Mouse (Mus musculus) lung, adult 18-20 months (tissue): ENCODE results near the gene Sun1.

Source experiments
- DNase-seq, 2 experiments: peaks; one replicate each; pipeline ENCODE4 v3.0.0; 2022; ENCODE audit warnings: mixed read lengths in 2 of 2

Sun1 gene

DNA sequence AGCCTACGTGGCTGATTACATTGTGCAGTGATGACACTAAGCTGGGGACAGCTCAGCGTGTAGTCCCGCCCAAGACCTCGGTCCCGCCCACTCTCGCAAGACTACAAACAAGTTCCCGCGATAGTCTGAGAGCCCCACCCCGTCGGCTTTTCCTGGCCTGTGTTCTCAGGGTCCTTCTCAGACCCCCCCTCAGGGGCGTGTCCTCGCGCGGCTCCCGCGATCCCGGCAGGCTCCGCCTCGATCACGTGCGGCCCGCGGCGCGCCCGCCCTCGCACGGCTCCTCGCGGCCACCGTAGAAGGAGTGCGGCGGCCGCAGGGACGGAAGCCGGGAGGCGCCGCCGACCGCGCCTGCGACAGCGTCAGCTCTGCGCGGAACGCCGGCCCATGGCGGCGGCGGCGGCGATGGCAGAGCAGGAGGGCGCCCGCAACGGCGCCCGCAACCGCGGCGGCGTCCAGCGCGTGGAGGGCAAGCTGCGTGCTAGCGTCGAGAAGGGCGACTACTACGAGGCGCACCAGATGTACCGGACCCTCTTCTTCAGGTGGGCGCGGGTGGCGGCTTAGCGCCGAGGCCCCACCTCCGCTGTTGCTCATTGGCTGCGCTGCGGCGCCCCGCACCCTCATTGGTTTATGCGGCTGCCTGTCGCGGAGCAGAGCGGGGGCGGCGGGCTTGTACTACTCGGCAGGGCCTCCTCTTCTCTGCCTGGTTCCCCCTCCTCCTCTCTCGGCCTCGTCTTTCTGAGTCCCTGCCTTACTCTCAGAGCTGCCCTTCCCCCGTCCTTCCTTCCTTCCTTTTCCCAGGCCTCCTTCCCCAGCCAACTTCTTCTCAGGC, 51.9 kb downstream of the Sun1 start, which contains the start of gene Get4:
TSS of gene Get4 (plus strand) at position 244 of the 829 bp plus-strand sequence.
- DNase-seq = peak; percentile 99

DNA sequence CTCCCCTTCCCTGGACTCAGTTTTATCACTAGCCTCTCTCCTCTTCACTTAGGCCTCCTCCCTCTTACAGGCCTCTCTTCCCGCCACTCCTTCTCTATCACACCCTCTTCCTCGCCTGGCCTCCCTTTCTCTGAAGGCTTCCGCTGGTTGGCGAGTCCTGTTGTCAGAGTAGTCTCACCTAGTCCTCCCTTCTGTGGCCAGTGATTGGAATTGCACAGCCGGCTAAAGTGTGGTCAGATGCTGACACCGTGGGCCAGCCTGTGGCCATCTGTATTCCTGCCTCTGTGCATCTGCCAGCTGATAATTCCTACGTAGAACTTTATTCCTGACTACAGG, 52.4 kb downstream of the Sun1 start:
- no peak for DNase-seq

DNA sequence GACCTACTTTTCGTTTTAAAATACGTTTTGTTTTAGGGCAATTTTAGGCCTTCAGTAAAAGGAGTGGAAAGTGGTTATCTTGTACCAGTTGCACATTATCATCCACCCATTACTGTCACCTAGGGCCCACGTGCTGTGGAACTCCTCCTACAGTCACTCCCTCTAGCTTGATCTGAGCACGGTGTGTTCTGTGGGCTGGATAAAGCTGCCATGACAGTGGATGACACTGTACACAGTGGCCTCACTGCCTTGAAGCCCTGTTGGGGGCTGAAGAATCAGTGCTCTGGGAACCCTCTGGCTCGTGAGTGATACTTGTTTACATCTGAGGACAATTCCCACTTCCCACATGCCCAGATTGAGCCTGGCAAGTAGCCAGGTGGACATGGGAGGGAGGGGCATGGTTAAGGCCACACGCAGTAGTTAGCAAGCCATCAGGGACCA, 52.9 kb downstream of the Sun1 start:
- peak; percentile 38 to 70 for DNase-seq

DNA sequence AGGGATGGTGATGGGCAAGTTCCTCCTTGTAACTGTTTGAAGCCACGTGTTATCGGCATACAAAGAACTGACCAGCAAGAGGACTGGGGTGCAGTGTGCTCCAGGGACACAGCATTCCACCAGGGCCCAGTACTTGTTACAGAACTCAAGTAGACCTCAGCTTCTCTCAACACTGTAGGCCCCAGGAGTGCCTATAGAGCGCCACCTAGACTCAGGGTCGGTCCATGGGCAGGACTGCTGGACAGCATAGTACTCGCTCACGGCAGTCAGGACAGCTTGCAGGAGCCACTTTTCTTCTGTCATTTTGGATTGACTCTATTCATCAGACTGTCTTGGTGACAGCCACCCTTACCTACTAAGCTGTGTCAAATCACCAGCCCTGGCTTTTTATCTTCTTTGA, 54.5 kb downstream of the Sun1 start:
- DNase-seq = no peak

DNA sequence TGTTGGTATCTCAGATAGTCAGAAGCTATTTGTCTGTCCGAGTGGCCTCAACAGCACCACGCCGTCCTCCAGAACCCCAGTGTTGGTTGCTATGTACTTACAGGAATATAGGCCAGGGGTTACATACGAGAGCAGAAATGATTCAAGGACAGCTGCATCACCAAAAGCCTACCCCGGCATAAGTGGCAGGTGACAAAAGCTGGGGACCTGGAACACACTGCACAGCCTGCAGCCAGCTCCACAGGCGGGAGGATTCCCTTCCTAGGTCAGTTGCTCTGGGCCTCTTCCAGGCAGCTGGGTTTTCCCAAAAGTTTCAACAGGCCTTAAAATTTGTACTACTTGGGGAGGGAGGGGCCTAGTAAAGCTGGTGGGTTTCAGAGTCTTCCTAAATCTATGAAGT, 55.3 kb downstream of the Sun1 start:
- DNase-seq = no peak

DNA sequence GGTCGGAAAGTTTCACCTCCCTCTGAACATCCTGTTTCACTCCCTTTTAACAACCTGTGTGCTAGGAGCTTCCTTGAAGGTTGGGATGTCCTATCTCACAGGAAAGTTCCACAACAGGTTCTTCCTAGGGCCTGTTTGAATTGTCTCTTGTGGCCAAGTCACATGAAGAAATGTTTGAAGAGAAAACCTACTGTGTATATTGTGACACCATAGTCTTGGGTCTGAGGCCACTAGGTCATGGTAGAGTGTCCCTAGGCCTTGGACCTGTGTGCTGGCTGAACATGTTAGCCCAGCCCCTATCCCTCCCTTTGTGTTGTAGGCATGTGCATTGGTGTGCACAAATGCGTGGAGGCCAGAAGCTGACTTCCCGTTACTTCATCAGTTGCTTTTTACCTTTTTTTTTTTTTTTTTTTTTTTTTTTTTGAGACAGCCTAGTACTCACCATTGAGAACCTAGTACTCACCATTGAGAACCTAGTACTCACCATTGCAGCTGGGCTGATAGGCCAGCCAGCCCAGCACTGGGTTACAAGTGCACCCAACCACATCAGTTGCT, 55.9 kb downstream of the Sun1 start:
- no peak for DNase-seq

DNA sequence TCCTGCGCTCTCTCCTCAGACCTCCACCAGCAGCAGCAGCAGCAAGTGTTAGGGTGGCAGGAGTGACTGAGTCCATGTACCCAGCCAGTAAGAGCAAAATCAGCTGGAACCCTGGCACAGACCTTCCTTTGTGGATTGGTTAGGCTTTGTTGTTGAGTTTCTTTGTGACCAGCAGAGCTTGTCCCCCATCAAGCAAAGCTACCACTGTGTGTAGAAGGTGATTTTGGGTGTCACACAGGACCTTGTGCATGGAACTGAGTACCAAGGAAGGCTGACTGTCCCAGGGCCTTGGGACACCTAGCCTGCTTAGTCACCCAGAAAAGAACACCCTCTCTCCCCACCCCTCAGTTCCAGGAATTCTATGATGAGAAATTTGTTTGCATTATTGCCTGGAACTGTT, 56.8 kb downstream of the Sun1 start:
- DNase-seq = no peak

DNA sequence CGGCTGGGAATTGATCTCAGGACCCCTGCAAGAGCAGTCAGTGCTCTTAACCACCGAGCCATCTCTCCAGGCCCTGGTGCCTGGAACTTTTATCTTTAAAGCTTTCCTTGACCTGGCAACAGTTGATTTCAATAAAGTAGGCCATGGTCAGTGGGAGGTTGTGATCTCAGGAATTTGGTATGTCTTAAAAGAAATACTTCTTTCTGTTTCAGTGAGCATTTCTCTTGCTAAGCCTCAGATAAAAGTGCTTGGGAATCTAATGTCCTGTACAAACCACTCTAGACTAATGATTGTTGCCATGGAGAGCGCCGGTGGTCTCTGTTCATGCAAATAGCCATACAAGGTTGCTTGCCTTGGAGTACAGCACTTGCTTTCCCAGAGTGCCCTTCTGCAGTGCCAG, 57.4 kb downstream of the Sun1 start:
- no peak for DNase-seq

DNA sequence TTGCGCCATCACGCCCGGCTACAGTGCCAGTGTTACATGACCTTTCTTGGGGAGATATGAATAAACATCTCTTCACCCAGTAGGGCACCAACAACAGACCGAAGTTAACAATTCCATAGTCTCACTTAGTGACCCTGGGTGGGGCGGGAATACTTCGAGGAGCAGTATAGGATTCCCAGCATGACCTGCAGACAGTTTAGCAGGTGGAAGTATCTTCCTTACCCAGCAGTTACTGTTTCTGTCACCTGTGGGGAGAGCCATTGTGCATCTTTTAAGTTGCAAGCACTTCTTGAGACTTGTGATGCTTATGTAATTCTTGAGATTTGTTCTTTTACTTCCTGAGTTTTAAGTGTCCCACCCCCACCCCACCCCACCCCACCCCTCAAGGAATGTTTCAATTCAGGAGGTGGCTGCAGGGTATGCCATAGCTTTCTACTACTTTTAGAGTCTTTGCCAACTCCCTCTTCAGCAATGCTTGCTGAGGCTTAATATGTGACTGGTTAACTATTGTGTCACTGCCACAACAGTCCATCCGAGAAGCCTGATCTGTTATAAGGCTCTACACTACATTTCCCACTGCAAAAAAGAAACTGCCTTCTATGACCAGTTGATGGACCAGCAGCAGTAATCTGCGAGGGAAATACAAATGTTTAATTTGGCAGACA, 58.1 kb downstream of the Sun1 start:
- no peak for DNase-seq

DNA sequence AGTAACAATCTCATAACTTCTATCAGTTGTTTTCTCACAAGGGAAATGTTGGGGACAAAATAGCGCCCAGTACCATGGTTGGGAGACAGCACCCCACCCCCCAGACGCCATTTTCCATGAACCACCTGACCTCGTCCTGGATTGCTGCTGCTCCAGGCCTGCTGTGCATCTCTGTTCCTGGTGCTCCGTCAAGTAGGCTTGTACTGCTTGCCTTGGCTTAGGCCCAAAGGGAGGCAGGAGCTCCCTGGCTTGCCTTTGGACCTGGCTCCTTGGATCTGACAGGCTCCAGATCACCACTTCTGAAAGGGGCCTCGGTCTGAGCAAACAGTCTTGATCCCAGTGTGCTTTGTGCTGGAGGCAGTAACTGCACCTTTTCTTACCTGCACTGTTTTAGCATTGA, 59.4 kb downstream of the Sun1 start:
- DNase-seq = peak; percentile 64 to 80

DNA sequence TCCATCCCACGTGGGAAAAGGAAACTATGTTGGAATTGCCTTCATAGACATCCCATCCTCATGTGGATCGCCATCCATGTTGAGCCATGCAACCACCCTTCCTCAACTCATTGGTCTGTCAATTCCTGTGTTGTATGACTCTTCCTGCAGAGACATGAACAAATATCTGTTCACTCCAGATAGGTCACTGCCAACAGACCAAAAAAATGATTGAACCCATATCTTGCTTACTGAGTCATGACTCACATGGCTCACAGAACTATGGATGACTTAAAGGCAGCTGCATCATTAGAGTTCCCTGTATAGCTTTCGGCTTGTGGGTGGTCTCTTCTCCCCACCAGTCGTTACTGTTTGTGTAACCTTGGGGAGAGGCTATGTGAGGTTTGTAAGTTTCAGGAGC, 61.0 kb downstream of the Sun1 start:
- no peak for DNase-seq

DNA sequence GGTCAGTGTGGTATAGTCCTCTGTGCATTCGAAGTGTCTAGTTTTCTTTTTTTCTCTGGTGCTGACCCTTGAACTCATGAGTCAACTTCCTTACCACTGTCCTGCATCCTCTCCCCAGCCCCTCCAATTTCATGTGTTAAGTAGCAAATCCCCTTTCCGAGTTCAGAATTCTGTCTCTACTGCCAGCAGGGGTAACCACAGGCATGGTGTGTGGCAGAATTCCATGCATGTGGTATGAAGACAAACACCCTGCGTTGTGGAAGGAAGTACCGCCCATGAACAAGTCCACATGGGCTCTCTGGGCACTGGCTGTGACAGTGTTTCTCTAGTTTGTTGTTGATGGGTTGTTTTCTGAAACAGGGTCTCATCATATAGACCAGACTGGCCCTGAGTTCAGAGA, 67.2 kb downstream of the Sun1 start:
- DNase-seq = no peak

DNA sequence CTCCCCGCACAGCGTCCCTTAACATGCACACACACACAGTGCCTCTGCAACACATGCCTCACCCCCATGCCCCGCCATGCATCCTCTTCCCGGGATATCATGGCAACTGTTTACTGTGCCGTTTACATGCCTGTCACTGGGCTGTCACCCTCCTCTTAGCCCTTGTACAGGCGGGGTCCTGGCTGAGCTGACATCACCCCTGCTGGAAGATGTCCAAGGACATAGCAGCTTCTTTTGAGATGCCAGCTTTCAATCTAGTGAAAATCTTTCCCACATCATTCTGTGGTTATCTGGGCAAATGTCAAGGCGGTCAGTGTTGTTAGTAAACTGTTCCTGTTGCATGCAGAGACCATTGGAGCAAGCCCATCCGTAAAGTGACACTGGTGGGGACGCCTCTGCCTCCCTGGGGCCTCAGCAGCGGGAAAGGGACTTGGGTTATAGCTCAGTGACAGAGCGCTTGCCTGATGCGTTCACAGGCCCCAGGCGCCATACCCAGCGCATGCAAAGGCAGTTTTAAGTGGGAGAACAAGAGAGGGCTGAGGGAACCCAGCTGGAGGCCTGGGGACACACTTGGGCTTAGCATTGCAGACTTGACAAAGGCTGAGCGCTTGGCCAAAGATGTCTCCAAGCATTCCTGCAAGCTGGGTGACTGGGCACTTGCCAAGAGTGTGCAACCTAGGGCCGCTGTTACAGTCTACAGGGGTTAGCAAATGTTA, 70.5 kb downstream of the Sun1 start:
- peak; percentile 42 to 55 for DNase-seq

DNA sequence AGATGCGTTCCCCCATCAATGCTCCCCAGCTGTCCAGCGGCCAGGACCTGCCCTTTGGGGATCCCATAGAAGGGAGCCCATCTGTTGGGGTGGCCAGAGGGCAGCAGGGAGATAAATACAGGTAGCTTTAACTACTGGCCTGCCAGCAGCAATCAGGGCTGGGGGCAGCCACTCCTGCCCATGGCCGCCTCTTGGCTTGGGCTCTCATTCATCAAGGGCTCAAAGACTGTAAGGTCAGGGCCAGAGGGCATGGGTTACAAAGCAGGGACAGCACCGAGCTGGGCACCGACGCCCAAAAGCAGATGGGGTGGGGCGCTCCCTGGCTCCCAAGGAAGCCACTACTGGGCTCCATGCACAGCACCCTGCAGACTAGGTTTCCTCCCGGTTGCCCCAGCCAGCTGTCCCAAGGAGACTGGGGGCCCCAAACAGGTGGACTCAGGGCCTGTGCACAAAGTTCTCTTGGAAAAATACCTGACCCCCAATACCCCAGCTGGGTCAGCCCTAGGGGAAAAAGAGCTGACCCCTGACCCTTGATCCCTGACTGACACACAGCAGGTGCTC, 71.6 kb downstream of the Sun1 start:
- no peak for DNase-seq

DNA sequence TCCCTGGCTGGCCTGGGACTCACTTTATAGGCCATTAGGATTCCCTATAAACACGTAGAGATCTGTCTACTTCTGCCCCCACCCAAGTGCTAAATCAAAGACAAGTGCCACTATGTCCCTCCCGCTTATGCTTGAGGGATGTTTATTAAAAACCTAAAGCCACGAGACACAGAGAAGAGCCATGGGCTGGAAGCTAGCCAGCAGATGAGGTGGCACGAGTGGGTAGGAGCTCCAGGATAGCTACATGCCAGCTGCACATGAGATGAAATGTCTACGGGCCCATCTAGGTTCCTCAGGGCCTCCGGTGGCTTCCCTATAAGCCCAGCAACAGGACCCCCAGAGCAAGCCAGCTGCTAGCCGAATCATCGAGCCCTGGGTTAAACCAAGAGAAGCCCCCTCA, 76.8 kb downstream of the Sun1 start:
- no peak for DNase-seq

DNA sequence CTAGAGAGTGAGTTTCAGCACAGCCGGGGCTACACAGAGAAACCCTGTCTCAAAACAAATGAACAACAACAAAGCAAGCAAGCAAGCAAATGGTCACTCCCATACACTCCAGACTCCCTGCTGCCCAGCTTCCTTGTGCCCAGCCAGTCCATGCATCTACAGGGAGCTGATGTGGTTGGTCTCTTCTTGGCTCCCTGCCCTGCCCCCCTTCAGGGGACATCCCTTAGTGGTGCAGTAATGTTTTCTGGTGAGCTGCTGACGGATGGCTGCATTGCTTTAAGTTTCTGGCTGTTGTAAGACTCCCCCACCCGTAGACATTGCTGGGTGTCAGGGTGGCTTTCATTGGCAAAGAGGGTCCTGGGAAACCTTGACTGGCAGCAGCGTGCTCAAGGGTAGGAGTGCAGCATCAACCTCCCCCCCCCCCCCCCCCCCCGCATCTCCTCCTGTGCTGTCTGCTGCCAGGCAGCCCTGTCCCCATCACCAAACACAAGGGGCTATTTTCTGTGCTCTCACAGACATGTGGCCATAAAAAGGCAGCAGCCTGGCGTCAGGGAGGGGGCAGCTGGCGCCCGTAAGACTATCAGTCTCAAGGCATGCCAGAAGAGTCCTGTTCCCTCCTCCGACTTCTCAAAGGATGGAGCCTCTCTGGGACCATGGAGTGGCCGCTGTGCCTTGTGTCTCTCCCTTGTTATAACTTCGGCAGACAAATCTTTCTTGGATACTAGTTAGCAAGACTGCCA, 81.1 kb downstream of the Sun1 start:
- no peak for DNase-seq

DNA sequence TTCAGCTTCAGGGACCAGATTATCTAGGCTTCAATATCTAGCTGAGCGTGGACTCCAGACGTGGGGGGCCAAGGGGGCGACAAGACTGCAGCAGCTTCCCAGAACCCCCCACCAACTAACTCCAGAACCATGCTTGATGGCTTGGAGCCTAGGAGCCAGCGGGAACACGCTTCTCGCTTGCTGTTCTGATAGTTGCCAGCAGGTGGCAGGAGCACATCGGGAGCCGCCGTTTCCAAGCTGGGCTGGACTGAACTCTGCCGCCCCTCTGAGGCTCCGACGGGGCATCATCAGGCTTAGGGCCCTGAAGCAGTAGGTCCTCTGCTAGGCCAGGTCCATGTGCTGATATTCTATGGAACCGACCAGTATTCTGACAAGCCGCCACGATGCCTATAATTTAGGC, 81.8 kb downstream of the Sun1 start:
- peak; percentile 78 to 85 for DNase-seq

DNA sequence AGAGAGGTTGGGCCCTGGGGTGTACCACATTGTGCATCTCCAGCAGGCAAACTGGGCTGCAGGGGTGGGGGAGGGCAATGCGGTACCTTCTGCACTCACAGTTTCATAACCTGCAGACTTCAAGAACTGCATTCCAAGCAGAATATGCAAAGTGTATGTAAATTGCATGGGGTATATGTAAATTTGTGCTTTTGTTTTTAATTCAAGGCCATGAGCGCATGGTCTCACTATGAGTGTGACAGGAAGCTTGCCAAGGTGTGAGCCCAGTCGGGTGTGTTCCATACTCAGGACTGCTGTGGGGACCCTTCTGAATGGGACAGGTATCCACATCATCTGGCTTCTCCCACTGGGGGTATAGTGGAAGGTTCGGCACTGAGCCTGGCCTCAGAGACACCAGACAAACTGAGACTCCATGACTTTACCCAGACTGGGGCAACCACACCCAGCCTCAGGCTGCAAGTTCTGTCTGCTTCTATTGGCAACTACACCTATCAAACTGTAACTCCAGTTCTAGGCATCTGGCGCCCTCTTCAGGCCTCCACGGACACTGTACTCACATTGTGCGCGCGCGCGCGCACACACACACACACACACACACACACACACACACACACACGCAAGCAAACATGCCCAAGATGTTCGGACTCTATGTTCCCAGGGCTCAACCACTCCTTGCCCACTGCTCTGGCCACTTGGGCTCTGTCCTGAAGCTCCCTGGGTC, 83.2 kb downstream of the Sun1 start:
- DNase-seq = no peak

DNA sequence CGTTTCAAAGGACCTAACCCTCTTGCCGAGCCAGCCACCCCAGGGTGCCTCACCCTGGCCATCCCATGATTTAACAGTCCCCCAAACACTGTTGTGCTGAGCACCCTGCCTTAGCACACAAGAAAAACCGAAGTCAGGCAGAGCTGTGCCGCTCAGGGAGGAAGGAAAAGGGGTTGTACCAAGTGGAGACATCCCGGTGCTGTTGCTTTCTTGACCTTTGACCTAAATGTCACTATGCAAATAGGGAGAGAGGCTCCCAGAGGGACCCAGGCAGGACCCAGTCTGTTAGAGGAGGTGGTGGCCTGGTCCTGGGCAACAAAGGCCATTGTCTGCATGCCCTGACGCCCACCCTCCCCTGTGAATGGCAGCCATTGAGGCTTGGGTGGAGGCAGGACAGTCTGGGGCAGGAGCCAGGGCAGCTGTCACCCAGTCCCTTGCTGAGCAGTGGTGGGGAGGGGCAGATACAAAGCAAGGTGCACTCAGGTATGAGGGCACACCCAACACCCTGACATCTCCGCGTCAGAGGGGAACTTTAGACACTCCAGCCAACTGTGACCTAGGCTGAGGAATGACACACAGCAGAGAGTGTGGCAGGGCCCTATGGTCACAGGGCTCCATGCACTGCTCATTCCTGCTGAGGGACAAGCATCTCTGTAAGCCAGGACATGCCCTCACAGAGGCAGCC, 85.1 kb downstream of the Sun1 start:
- DNase-seq = no peak

DNA sequence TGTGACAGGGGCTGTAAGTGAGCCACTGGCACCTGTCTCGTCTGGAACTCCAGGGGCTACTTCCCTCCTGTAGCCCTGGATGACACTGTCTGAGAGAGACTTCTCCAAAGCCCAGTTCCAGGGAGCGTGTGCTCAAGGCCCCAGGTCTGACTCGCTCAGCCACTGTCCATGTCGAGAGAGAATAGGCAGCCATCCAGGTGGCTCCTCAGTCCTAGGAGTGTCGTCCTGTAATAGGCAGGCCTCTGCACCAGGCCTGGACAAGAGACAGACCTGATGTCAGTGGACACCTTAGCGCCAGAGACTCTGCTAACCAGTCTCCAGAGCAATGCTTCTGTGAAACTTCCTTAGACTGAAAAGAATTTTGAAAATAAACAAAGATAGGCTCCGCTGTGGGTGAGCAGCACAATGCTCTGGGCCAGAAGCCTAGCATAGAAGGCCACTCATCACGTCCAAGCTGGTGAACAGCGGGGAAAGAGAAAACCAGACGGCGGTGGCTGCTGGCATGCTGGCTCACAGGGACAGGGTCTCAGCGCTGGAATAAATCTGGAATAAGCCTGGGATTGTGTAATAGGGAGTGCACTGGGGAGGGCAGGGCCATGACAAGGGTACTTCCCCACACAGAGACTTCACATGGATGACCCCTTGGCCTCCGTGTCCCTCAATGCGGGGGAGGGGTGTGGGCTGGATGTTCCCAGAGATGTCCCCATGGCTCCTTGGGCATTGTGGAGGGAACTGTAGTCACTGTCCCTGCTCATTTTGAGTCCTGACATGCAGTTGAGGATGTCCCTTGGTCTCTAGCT, 85.9 kb downstream of the Sun1 start:
- DNase-seq = peak in 1 of 2 experiments; percentile 24
